Mouse (Mus musculus) midbrain, embryonic 11.5 days (tissue): ENCODE data around the gene Cbx2. TPM values are rescaled to one million over a fixed set of nuclear protein-coding genes. Genes with fewer than 3 reads are reported as not detected.

Experiments used
- ATAC-seq: fragments of 200-750 bp; cut with Nextera tagmentation; 2 replicates; pipeline ENCODE4 v1.8.0; 2017; ENCODE audit warnings: moderate TSS enrichment, moderate library complexity; ENCODE audit not compliant: low FRiP score
- DNase-seq: peaks from one replicate; pipeline ENCODE4 v3.0.0; 2015; ENCODE audit warnings: low spot score; ENCODE audit errors: missing footprints
- H3K27ac ChIP-seq: fragments of 300-500 bp; sonication (generic); 2 replicates; pipeline ENCODE4 v1.5.1; 2014; ENCODE audit warnings: low read depth, low read length
- H3K27me3 ChIP-seq: fragments of 300-500 bp; sonication (generic); 2 replicates; pipeline ENCODE4 v1.6.1; 2014; ENCODE audit warnings: mild to moderate bottlenecking, low read length, moderate library complexity, mixed read lengths; ENCODE audit not compliant: control insufficient read depth, insufficient read depth
- H3K36me3 ChIP-seq: fragments of 300-500 bp; sonication (generic); 2 replicates; pipeline ENCODE4 v1.6.1; 2014; ENCODE audit warnings: mild to moderate bottlenecking, low read length, moderate library complexity, mixed read lengths; ENCODE audit not compliant: control insufficient read depth, insufficient read depth
- H3K4me1 ChIP-seq: fragments of 300-500 bp; sonication (generic); 2 replicates; pipeline ENCODE4 v1.6.1; 2014; ENCODE audit warnings: low read length; ENCODE audit not compliant: control insufficient read depth, insufficient read depth
- H3K4me2 ChIP-seq: fragments of 300-500 bp; sonication (generic); 2 replicates; pipeline ENCODE4 v1.6.1; 2014; ENCODE audit warnings: mild to moderate bottlenecking, moderate library complexity
- H3K4me3 ChIP-seq: fragments of 300-500 bp; sonication (generic); 2 replicates; pipeline ENCODE4 v1.5.1; 2014; ENCODE audit warnings: low read depth, low read length
- H3K9ac ChIP-seq: fragments of 300-500 bp; sonication (generic); 2 replicates; pipeline ENCODE4 v1.6.1; 2014; ENCODE audit warnings: low read length
- H3K9me3 ChIP-seq: fragments of 300-500 bp; sonication (generic); 2 replicates; pipeline ENCODE4 v1.6.1; 2016; ENCODE audit warnings: low read length; ENCODE audit not compliant: control insufficient read depth
- WGBS: fragments of 180-500 bp; shearing (Covaris S2); extraction: QIAGEN DNeasy Blood & Tissue Kit; methylation state at CpG from one replicate; pipeline ENCODE4 v1.1.7; 2014; 5-methylcytosine and 5-hydroxymethylcytosine counted together
- polyA plus RNA-seq: library from polyadenylated mRNA; unstranded; fragments of >200 nt; fragmentation: Nextera tagmentation; extraction: Ambion mirVana; gene quantifications from 2 replicates; pipeline ENCODE4 v1.2.1, GENCODE M21; 2014

Cbx2 gene
- polyA plus RNA-seq, 1 experiment from 2014 or later = 70.5 TPM

- H3K27me3 ChIP-seq = peaks cover 45% of the 10 kb centered on the region
- no peaks in the 10 kb centered on the region for H3K9me3 ChIP-seq
- H3K4me3 ChIP-seq = peak overlapping the region; percentile 15; the same call in 1 of the 2 replicates
- peak; percentile 54 for ATAC-seq
- H3K4me1 ChIP-seq = peaks cover 47% of the 10 kb centered on the region
- peak; percentile 99 for DNase-seq
- no peak overlapping the region; the same call in 1 of the 2 replicates for H3K9ac ChIP-seq
- under 1% methylated on average over 26 of the region's 26 CpGs for WGBS
- peaks cover 8% of the 10 kb centered on the region for H3K36me3 ChIP-seq
- no peak overlapping the region for H3K27ac ChIP-seq
- peak overlapping the region; percentile 40 for H3K4me2 ChIP-seq
Observed at GRCm38 (mm10) chr11:119033874-119034558, 11.3 kb downstream of the Cbx2 start.

DNA sequence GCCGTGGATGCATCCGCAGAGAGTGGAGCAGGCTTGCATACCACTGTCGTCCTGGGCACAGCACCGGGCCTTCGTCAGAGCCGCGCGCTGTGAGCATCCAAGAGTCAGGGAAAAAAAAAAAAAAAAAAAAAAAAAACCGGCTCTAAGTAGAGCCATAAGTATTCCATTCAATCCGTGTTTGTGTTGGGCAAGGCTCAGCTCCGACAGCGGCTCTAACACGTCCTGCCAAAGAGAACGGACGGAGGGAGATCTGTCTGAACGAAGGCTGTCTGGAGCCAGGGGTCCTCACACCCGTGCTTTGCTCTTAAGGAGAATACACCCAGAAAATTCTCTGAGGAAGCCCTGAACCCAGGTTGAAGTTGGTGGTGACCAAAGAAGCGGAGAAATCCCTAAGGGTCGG lies 11.9 kb downstream of the Cbx2 start:
- no peaks in the 10 kb centered on the region for H3K9me3 ChIP-seq
- peaks cover 51% of the 10 kb centered on the region for H3K27me3 ChIP-seq
- peak overlapping the region; percentile 40 for H3K4me2 ChIP-seq
- H3K36me3 ChIP-seq = peaks cover 6% of the 10 kb centered on the region; the same call in 1 of the 2 replicates
- H3K27ac ChIP-seq = no peak overlapping the region
- no peak overlapping the region; the same call in 1 of the 2 replicates for H3K9ac ChIP-seq
- H3K4me1 ChIP-seq = peaks cover 53% of the 10 kb centered on the region
- 1% methylated on average over 19 of the region's 19 CpGs for WGBS
- peak; percentile 94 for DNase-seq
- no peak for ATAC-seq
- H3K4me3 ChIP-seq = peak overlapping the region; percentile 15; the same call in 1 of the 2 replicates

GRCm38 (mm10) chr11:119035094-119035685 lies 12.4 kb downstream of the Cbx2 start:
- no peak for ATAC-seq
- peak overlapping the region; percentile 6; the same call in 1 of the 2 replicates for H3K4me2 ChIP-seq
- H3K9ac ChIP-seq = no peak overlapping the region
- no peak overlapping the region for H3K27ac ChIP-seq
- DNase-seq = no peak
- H3K9me3 ChIP-seq = no peaks in the 10 kb centered on the region
- H3K36me3 ChIP-seq = peaks cover 3% of the 10 kb centered on the region; the same call in 1 of the 2 replicates
- peaks cover 59% of the 10 kb centered on the region for H3K4me1 ChIP-seq
- WGBS = under 1% methylated on average over 21 of the region's 21 CpGs
- peak overlapping the region; percentile 4; the same call in 1 of the 2 replicates for H3K4me3 ChIP-seq
- peaks cover 52% of the 10 kb centered on the region for H3K27me3 ChIP-seq

GRCm38 (mm10) chr11:119035686-119036165 lies 13.0 kb downstream of the Cbx2 start:
- H3K9me3 ChIP-seq = no peaks in the 10 kb centered on the region
- no peak overlapping the region for H3K9ac ChIP-seq
- ATAC-seq (no peak), DNase-seq (peak; percentile 97)
- peaks cover 60% of the 10 kb centered on the region for H3K4me1 ChIP-seq
- H3K4me2 ChIP-seq = peak overlapping the region; percentile 6; the same call in 1 of the 2 replicates
- 0 out of 2 replicates have a peak, but pooled peaks cover 3% of the 10 kb centered on the region for H3K36me3 ChIP-seq
- H3K27me3 ChIP-seq = peaks cover 52% of the 10 kb centered on the region
- H3K4me3 ChIP-seq = peak overlapping the region; percentile 4; the same call in 1 of the 2 replicates
- 0% methylated on average over 21 of the region's 21 CpGs for WGBS
- no peak overlapping the region for H3K27ac ChIP-seq

GRCm38 (mm10) chr11:119036447-119036846 lies 13.7 kb downstream of the Cbx2 start:
- Histone ChIP-seq H3K9ac (no peak overlapping the region), H3K9me3 (no peaks in the 10 kb centered on the region), H3K4me1 (peaks cover 62% of the 10 kb centered on the region), H3K36me3 (0 out of 2 replicates have a peak, but pooled peaks cover 3% of the 10 kb centered on the region), H3K27me3 (peaks cover 52% of the 10 kb centered on the region), H3K4me3 (no peak overlapping the region; the same call in 1 of the 2 replicates), H3K27ac (no peak overlapping the region), H3K4me2 (no peak overlapping the region)
- DNase-seq (no peak), ATAC-seq (no peak)
- WGBS = 0% methylated on average over 15 of the region's 15 CpGs

DNA sequence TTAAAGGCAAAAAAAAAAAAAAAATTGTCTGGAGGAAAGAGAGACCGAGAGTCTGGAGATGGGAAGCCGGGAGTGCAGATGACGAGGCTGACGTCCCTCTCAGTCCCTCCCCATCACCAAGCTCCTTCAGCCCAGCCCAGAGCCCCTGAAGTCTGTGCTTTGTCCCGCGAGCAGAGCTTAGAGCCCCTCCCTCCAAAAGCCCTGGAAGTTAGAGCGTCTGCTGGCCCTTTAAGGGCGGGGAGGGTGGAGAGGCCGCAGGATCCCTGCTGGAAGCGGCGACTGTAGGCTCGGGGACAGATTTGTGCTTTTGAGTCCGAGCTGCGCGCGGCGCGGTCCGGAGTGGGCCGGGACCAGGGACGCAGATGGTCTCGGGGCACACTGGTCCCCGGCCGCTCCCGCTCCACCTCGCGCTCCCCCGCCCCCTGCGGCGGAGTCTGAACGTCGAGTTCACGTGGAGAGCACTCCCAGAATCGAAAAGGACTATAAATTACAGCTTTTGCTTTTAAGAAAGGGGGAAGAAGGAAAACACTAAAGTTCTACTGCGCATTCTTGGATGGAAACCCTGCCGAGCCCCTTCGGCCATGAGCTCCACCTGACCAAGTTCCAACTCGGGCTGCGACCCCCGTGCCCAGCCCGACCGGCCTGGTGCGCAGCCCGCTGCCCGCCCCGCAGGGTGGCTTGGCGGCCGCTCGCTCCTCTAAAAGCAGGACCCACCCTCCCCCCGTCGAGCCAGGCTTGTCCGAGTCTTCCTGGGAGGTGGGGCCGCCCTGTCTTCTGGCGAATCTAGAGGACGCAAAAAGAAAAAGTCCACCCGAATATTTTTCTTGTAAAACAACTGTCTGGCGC lies 14.4 kb downstream of the Cbx2 start:
- peaks cover 68% of the 10 kb centered on the region for H3K4me1 ChIP-seq
- WGBS = 1% methylated on average over 57 of the region's 57 CpGs

DNA sequence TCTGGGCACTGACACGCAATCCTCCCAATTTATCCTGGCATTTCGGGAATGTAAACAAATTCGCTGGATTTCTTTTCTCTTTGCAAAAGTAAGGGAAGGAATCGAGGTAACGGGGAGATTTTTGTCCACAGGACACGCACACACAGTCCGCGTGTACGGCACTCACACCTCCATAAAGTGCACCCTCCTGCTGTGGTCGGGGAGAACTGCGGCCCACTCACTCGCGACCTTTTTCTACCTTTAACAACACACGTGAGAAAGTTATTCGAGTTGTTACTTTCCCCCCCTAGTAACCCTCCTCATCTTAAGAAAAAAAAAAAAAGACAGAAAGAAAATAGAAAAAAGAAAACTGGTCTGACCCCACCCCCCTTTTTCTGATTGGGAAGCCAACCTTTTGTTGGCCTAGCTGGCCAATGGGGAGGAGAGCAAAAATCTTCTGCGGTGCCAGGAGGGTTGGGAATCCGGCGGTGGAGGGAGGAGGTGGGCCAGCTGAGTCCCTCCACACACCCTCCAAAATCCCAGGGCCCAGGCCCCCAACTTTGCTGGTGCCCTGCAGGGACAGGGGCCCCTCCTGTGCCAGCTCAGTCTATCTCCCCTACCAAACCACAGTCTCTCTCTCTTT lies 15.1 kb downstream of the Cbx2 start:
- peak overlapping the region; percentile 39; the same call in 1 of the 2 replicates for H3K9ac ChIP-seq
- no peak for ATAC-seq
- WGBS = 1% methylated on average over 18 of the region's 18 CpGs

More for the DNA sequence above, 14.4 kb downstream of the Cbx2 start:
- 0 out of 2 replicates have a peak, but pooled peaks cover 3% of the 10 kb centered on the region for H3K36me3 ChIP-seq
- no peaks in the 10 kb centered on the region for H3K9me3 ChIP-seq
- no peak overlapping the region for H3K27ac ChIP-seq
- ATAC-seq = no peak
- peak overlapping the region; percentile 39 for H3K9ac ChIP-seq
- DNase-seq = peak; percentile 97
- H3K27me3 ChIP-seq = peaks cover 56% of the 10 kb centered on the region
- H3K4me3 ChIP-seq = peak overlapping the region; percentile 34
- H3K4me2 ChIP-seq = peak overlapping the region; percentile 63

More for the DNA sequence above, 15.1 kb downstream of the Cbx2 start:
- DNase-seq = peak; percentile 87
- Histone ChIP-seq H3K4me1 (peaks cover 70% of the 10 kb centered on the region), H3K9me3 (no peaks in the 10 kb centered on the region), H3K36me3 (0 out of 2 replicates have a peak, but pooled peaks cover 3% of the 10 kb centered on the region), H3K27ac (no peak overlapping the region), H3K4me3 (peak overlapping the region; percentile 34), H3K4me2 (peak overlapping the region; percentile 63), H3K27me3 (peaks cover 62% of the 10 kb centered on the region)
